Mouse (Mus musculus) MEL (cell line): ENCODE data around the gene Ttc12. TPM values are rescaled to one million over a fixed set of nuclear protein-coding genes. Genes with fewer than 3 reads are reported as not detected.

Source experiments
- polyA plus RNA-seq, 2 experiments: library from polyadenylated mRNA; stranded (reverse) in 1 of 2; unstranded in 1 of 2; fragments of >175 nt in 1 of 2; fragments of >200 nt in 1 of 2; gene quantifications; 2 replicates each; pipeline versions ENCODE4 v1.2.1 to v1.2.4; 2012; ENCODE audit warnings: low replicate concordance in 2 of 2, low read depth in 1 of 2; ENCODE audit not compliant: insufficient read length in 2 of 2, insufficient read depth in 1 of 2, missing spikeins in 1 of 2
- total RNA-seq: library from RNA; depleted of rRNA; stranded (reverse); fragments of 300-350 nt; gene quantifications from 2 replicates; pipeline ENCODE4 v1.2.3, GENCODE M21; 2012; rRNA removed

Ttc12 gene
- total and polyA plus RNA-seq, 3 experiments = 0.31 to 0.78 TPM; not detected in 1

Other genes starting within 250 kb of the Ttc12 start
- gene Gm4894, start 235.7 kb downstream of the Ttc12 start, total RNA-seq = not detected in 2 replicates
- not detected for gene Gm4894, start 235.7 kb downstream of the Ttc12 start, polyA plus RNA-seq
- gene Drd2, start 145.6 kb downstream of the Ttc12 start, total RNA-seq = not detected in 2 replicates
- not detected for gene Drd2, start 145.6 kb downstream of the Ttc12 start, polyA plus RNA-seq
- not detected in 2 replicates for gene Ankk1, start 59.2 kb downstream of the Ttc12 start, total RNA-seq
- not detected for gene Ankk1, start 59.2 kb downstream of the Ttc12 start, polyA plus RNA-seq